Mouse (Mus musculus): ENCODE data around the gene Cybc1.

GRCm38 (mm10) chr11:121232706-121233105, 3.6 kb upstream of the Cybc1 start:
- TF ChIP-seq MYOD1 (IDR thresholded peaks at IDR 0.05; ENCODE audit: control insufficient read depth, insufficient read length, low read depth) (no peak), CTCF (IDR thresholded peaks at IDR 0.05; ENCODE audit: control insufficient read depth, insufficient read depth, insufficient read length) (no peak)

Data from C2C12 (cell line).